Mouse (Mus musculus): Measurements from ENCODE around the gene Brd4.

Gene Brd4

GRCm38 (mm10) chr17:32281126-32281525 lies 3.4 kb downstream of the Brd4 start:
- DNase-seq (ENCODE audit: low read depth, low spot score): no peak

DNA sequence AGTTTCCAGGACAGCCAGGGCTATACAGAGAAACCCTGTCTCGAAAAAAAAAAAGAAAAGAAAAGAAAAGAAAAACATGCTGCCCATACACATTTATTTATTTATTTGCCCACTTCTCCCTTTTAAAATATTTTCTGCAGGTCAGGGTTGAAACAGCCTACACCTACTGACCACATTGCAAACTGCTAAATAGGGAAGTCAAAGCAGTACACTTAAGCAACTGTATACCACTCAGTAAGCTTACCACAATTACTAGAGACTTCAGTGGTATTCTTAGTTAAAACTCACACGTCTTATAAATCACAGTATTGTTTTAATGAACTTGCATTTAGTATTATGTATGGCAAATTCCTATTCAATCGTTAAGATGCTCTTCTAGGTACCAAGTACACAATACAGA lies 3.9 kb downstream of the Brd4 start:
- DNase-seq (ENCODE audit: low read depth, low spot score): no peak

DNA sequence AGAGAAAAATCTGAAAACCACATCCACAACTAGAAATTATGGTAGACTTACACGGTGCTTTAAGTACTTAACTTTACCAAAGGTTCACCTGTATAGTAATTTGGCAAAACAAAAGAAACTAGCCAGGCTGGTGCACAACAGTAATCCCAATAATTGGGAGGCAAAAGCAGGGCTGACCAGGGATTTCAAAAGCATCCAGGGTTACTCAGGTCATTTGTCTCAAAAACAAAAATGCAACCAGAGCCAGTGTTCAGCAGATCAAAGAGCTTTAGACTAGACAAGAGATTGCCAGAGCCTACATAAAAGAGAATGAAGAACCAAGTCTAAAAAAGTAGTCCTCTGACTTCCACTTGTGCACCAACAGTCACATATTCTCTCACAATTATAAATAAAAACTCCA lies 7.3 kb downstream of the Brd4 start:
- no peak for DNase-seq (ENCODE audit: low read depth, low spot score)

- no peak for DNase-seq (ENCODE audit: low read depth, low spot score)
Observed at GRCm38 (mm10) chr17:32275568-32275967, 9.0 kb downstream of the Brd4 start.

GRCm38 (mm10) chr17:32269151-32269550 lies 15.4 kb downstream of the Brd4 start:
- no peak for DNase-seq (ENCODE audit: low read depth, low spot score)

DNA sequence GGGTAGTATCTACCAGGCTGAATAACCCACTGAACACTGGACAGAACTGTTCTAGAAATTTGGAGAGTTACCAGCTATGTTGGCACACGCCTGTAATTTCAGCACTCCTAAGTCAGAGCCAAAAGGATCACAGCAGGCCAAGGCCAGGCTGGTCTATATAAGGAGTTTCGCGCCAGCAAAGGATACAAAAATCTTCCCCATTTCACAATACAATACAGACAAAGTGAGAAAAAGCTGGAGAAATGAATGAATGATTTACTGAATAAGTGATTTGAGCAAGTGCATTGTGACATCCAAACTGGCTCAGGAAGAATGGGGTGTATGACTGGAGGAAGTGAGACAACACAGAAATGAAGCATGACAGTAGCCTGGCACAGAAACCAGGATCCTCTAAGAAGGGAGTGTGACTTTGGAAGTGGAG lies 16.0 kb downstream of the Brd4 start:
- no peak for DNase-seq (ENCODE audit: low read depth, low spot score)

GRCm38 (mm10) chr17:32268096-32268495 lies 16.4 kb downstream of the Brd4 start:
- no peak for DNase-seq (ENCODE audit: low read depth, low spot score)

- DNase-seq (ENCODE audit: low read depth, low spot score): no peak
Observed at GRCm38 (mm10) chr17:32267617-32268016, 16.9 kb downstream of the Brd4 start.

DNA sequence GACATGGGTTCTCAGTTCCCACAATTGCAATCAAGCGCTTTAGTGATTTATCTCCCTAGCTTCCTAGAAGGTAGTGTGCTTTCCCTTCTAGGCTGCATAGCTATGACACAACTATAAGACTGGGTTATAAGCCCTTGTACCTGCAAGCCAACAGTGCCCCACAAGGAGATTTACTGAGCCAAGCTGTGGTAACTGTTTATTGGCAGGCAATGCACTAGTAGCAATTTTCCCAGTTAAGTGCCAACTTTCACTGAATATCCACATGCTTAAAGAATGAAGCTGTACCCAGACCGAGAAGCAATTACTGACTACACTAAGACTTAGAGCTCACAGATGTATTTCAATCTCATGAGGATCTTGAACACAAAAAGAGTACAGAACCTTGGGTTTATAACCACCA lies 20.9 kb downstream of the Brd4 start:
- no peak for DNase-seq (ENCODE audit: low read depth, low spot score)

DNA sequence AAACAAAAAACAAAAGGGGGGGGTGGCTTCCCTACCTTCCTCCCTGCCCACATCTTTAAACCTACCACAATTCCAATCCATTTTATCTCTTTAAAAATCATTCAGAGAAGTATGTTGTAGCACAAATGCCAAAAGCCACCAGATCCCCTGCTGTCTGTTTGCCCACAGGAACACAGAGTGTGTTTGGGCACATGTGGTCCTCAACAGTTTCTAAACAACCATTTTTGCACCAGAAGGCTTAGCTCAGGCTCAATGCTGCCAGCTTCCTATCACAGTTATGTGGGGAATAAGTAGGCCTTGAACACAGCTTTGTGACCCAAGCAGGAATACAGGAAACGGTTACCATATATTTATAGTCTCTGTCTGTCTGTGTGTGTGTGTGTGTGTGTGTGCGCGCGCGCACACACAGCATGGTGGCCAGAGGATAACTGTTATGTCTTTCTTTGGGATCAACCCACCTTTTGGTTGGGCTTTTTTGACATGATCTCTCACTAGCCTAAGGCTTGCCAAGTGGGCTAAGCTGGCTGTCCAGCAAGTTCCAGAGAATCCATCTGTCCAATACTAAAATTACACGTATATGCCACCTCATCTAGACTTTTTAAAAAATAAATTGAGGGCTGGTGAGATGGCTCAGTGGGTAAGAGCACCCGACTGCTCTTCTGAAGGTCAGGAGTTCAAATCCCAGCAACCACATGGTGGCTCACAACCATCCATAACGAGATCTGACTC lies 21.5 kb downstream of the Brd4 start:
- no peak for DNase-seq (ENCODE audit: low read depth, low spot score)

- DNase-seq (ENCODE audit: low read depth, low spot score): no peak
Observed at GRCm38 (mm10) chr17:32258869-32259268, 25.7 kb downstream of the Brd4 start.

DNA sequence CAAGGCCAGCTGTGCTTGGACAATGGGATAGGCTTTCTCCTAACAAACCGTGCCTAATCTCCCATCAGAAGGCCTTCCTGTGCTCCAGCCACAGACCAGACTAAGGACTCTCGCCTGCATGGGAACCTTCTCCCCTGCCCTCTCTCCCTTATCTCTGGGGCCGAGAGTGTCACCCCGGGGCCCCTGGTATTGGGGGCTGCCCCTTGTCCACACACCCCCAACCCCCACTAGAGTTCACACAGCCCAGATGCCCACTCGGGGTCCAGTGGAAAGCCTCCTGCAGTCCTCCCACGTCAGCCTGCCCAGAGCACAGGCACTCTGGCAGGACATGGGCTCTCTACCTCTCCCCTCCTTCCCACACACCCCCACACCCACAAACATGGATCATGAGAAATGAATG lies 26.6 kb downstream of the Brd4 start:
- no peak for DNase-seq (ENCODE audit: low read depth, low spot score)

GRCm38 (mm10) chr17:32257452-32257851 lies 27.1 kb downstream of the Brd4 start:
- DNase-seq (ENCODE audit: low read depth, low spot score): no peak

GRCm38 (mm10) chr17:32256896-32257295 lies 27.6 kb downstream of the Brd4 start:
- DNase-seq (ENCODE audit: low read depth, low spot score): no peak

DNA sequence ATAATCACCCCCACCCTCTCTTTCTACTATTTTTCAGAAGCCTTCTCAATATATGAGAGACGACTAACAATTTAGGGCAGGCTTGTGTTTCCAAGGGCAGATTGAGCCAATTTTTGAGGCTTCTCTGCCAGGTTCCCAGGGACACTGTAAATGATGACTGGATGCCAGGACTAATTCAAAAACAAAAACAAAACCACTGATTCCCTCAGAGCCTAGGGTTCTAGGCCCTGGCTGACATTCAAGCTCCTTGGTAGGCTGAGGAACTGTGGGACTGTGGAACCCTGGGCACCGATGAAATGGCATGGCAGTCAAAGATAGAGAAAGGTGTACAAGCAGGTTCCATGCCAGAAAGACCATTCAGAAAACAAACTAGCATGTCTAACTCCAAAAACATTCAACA lies 31.3 kb downstream of the Brd4 start:
- no peak for DNase-seq (ENCODE audit: low read depth, low spot score)

DNA sequence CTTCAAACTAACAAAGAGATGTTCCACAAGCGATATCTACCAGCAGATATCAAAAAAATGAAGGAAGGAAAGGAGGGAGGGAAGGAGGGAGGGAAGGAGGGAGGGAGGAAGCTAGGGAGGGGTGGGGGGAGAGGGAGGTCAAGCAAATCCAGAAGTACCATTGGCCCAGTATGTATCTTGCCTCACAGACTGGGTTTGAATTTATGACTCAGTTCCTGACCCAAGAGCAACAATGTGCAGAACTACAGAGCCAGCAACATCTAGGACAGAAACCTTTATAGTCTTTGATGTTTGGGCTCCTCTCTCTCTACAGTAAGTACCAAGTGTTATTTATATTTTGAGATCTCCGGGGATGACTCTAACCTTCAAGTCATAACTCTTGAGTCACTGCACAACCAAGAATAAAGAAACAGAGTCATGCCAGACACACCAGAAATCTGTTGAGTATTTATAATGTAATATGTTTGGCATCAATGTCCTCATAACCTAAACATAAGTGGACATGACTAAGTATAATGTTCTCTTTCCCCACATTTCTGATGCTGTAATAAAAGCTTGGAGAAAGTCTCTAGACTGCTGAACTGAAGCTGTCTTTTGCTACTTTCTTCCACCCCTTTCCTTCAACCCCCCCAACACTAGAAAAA lies 32.6 kb downstream of the Brd4 start:
- no peak for DNase-seq (ENCODE audit: low read depth, low spot score)

DNA sequence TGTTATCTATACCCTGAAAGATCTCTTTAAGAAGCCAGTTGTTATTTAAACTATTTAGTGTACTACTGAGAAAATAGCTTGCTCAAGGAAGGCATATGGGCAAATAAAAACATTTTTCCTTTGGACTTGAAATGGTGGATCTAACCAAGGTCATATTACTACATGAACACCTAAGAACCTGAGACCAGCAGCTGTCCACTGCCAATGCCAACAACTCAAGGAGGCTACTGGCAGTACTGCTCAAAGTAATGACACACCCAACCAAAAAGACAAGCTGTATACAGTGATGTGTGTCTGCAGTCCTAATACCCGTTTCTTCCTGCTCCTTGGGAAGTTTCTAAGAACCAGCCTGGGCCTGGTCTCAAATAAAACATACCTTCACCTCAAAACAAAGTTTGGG lies 34.5 kb downstream of the Brd4 start:
- no peak for DNase-seq (ENCODE audit: low read depth, low spot score)

DNA sequence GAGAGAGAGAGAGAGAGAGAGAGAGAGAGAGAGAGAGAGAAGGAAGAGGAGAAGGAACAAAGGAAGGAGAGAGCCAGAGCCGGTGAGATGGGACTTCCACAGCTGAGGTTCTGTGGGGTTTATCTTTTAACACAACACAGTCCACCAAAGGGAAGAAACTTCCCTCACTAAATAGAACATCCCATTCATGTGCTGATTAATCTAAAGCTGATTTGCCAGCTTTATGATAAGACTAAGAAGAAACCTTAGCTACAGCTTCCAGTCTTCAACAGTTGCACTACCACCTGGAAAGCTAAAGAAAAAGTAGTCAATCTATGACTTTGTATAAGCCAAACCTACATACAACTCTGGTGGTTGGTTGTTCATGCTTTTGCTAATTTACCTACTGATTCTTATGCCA lies 36.3 kb downstream of the Brd4 start:
- DNase-seq (ENCODE audit: low read depth, low spot score): no peak

- no peak for DNase-seq (ENCODE audit: low read depth, low spot score)
Observed at GRCm38 (mm10) chr17:32247616-32248015, 36.9 kb downstream of the Brd4 start.

- no peak for DNase-seq (ENCODE audit: low read depth, low spot score)
Observed at GRCm38 (mm10) chr17:32246117-32246516, 38.4 kb downstream of the Brd4 start.

- no peak for DNase-seq (ENCODE audit: low read depth, low spot score)
Observed at GRCm38 (mm10) chr17:32240881-32241531, 43.5 kb downstream of the Brd4 start.

DNA sequence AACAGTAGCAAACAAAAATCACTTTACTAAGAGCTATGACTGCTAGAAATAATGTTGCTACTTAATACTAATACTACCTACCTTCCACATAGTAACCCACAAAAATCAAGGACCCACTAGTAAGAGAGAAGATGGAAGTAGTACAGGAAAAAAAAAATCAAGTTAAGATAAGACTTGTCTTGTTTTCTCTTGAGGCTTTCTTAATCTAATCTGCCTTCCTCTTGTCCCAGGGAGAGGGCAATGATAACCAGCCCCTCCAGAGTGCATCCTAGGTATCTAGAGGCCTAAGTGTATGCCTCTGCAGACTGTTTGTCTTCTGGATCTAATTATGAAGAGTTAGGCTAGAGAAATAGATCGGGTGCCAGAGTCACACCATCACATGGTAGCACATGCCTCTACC lies 45.9 kb downstream of the Brd4 start:
- no peak for DNase-seq (ENCODE audit: low read depth, low spot score)
